Mouse (Mus musculus): ENCODE results near the gene Olfr684. TPM values are rescaled to one million over a fixed set of nuclear protein-coding genes. Genes with fewer than 3 reads are reported as not detected.

Gene Olfr684
- polyA plus RNA-seq (2012; rRNA removed), result not detected in 2 replicates

GRCm38 (mm10) chr7:105163553-105163952 is at the start of gene Olfr684:
Gene Olfr684, minus strand, starts transcription at chr7:105163653.
- no peak for DNase-seq (ENCODE audit: low read depth)

- DNase-seq (ENCODE audit: low read depth), result no peak
Measured at GRCm38 (mm10) chr7:105207385-105207784, 43.9 kb upstream of the Olfr684 start, which contains the start of gene Olfr686. Gene Olfr686, minus strand, starts transcription at chr7:105207485.

- DNase-seq (ENCODE audit: low read depth), result no peak
Measured at GRCm38 (mm10) chr7:105185912-105186311, 22.5 kb upstream of the Olfr684 start, which contains the start of gene Olfr685. Gene Olfr685, minus strand, starts transcription at chr7:105186012.

GRCm38 (mm10) chr7:105170773-105171172 is 7.3 kb upstream of the Olfr684 start:
- no peak for DNase-seq (ENCODE audit: low read depth)

GRCm38 (mm10) chr7:105146912-105147311 is 16.5 kb downstream of the Olfr684 start, which contains the start of gene Olfr683:
Gene Olfr683, minus strand, starts transcription at chr7:105147012.
- no peak for DNase-seq (ENCODE audit: low read depth)

GRCm38 (mm10) chr7:105141275-105141674 is 22.2 kb downstream of the Olfr684 start:
- no peak for DNase-seq (ENCODE audit: low read depth)

- no peak for DNase-seq (ENCODE audit: low read depth)
Measured at GRCm38 (mm10) chr7:105116536-105116935, 46.9 kb downstream of the Olfr684 start, which contains the start of gene Olfr681. Gene Olfr681, plus strand, starts transcription at chr7:105116836.

Other genes with a start within 250 kb of the Olfr684 start
- gene Olfr667, start 242.2 kb downstream of the Olfr684 start, polyA plus RNA-seq (2012; rRNA removed), result not detected in 2 replicates
- not detected in 2 replicates for gene Olfr668, start 235.6 kb downstream of the Olfr684 start, polyA plus RNA-seq (2012; rRNA removed)
- 0.13 TPM in 1 of 2 replicates, not detected in the other for gene Olfr669, start 229.4 kb downstream of the Olfr684 start, polyA plus RNA-seq (2012; rRNA removed)
- gene Olfr670, start 201.0 kb downstream of the Olfr684 start, polyA plus RNA-seq (2012; rRNA removed), result not detected in 2 replicates
- gene Olfr671, start 184.5 kb downstream of the Olfr684 start, polyA plus RNA-seq (2012; rRNA removed), result not detected in 2 replicates
- gene Olfr672, start 161.6 kb downstream of the Olfr684 start, polyA plus RNA-seq (2012; rRNA removed), result not detected in 2 replicates
- not detected in 2 replicates for gene Olfr675, start 135.2 kb downstream of the Olfr684 start, polyA plus RNA-seq (2012; rRNA removed)
- gene Olfr676, start 131.0 kb downstream of the Olfr684 start, polyA plus RNA-seq (2012; rRNA removed), result not detected in 2 replicates
- gene Olfr677, start 112.3 kb downstream of the Olfr684 start, polyA plus RNA-seq (2012; rRNA removed), result not detected in 2 replicates
- gene Olfr678, start 99.2 kb downstream of the Olfr684 start, polyA plus RNA-seq (2012; rRNA removed), result not detected in 2 replicates
- gene Olfr679, start 82.4 kb downstream of the Olfr684 start, polyA plus RNA-seq (2012; rRNA removed), result not detected in 2 replicates
- gene Olfr680-ps1, start 70.8 kb downstream of the Olfr684 start, polyA plus RNA-seq (2012; rRNA removed), result not detected in 2 replicates
- gene Olfr681, start 46.8 kb downstream of the Olfr684 start, polyA plus RNA-seq (2012; rRNA removed), result not detected in 2 replicates
- not detected in 2 replicates for gene Olfr683, start 16.6 kb downstream of the Olfr684 start, polyA plus RNA-seq (2012; rRNA removed)
- gene Olfr685, start 22.4 kb upstream of the Olfr684 start, polyA plus RNA-seq (2012; rRNA removed), result not detected in 2 replicates
- gene Olfr686, start 43.8 kb upstream of the Olfr684 start, polyA plus RNA-seq (2012; rRNA removed), result not detected in 2 replicates
- gene Olfr688, start 124.4 kb upstream of the Olfr684 start, polyA plus RNA-seq (2012; rRNA removed), result not detected in 2 replicates
- not detected in 2 replicates for gene Olfr689, start 147.5 kb upstream of the Olfr684 start, polyA plus RNA-seq (2012; rRNA removed)
- not detected in 2 replicates for gene Olfr690, start 170.5 kb upstream of the Olfr684 start, polyA plus RNA-seq (2012; rRNA removed)
- gene Olfr691, start 178.6 kb upstream of the Olfr684 start, polyA plus RNA-seq (2012; rRNA removed), result not detected in 2 replicates
- not detected in 2 replicates for gene Olfr692, start 204.6 kb upstream of the Olfr684 start, polyA plus RNA-seq (2012; rRNA removed)
- 1.2 and 1.3 TPM in 2 replicates for gene Gm5901, start 211.4 kb upstream of the Olfr684 start, polyA plus RNA-seq (2012; rRNA removed)
- gene Fam160a2, start 236.4 kb upstream of the Olfr684 start, polyA plus RNA-seq (2012; rRNA removed), result 49.3 and 50.2 TPM in 2 replicates
- gene Cnga4, start 240.9 kb upstream of the Olfr684 start, polyA plus RNA-seq (2012; rRNA removed), result 0.55 and 0.91 TPM in 2 replicates

Data from gonadal fat pad, adult 2 months (tissue).